Mouse (Mus musculus) colon, adult 2 months (tissue): ENCODE results near the gene Ccr5. TPM values are rescaled to one million over a fixed set of nuclear protein-coding genes. Genes with fewer than 3 reads are reported as not detected.

Source experiments
- polyA plus RNA-seq: library from polyadenylated mRNA; depleted of rRNA; stranded (reverse); fragments of >200 nt; gene quantifications from 2 replicates; pipeline ENCODE4 v1.2.3, GENCODE M21; 2012; rRNA removed

The Ccr5 gene
- polyA plus RNA-seq = 0.17 and 0.23 TPM in 2 replicates

GRCm38 (mm10) chr9:124121387-124122184 is at the start of gene Ccr5:
Gene Ccr5, plus strand, starts transcription at chr9:124121543.

GRCm38 (mm10) chr9:124101723-124102122 is 19.6 kb upstream of the Ccr5 start, which contains the start of gene Ccr2:
Gene Ccr2, plus strand, starts transcription at chr9:124101950.

Other genes starting within 250 kb of the Ccr5 start
- 1.4 and 1.8 TPM in 2 replicates for gene Ccr1, start 152.9 kb upstream of the Ccr5 start, polyA plus RNA-seq
- gene Ccr1l1, start 143.1 kb upstream of the Ccr5 start, polyA plus RNA-seq = not detected in 2 replicates
- gene Ccr3, start 99.6 kb upstream of the Ccr5 start, polyA plus RNA-seq = 0.13 TPM in 1 of 2 replicates, not detected in the other
- gene Ccr2, start 19.6 kb upstream of the Ccr5 start, polyA plus RNA-seq = 0.59 and 0.65 TPM in 2 replicates
- gene 2010315B03Rik, start 191.2 kb downstream of the Ccr5 start, polyA plus RNA-seq = 2.5 and 2.8 TPM in 2 replicates